Mouse (Mus musculus) neural tube, embryonic 12.5 days (tissue): ENCODE data around the gene Narf. TPM values are rescaled to one million over a fixed set of nuclear protein-coding genes. Genes with fewer than 3 reads are reported as not detected.

Experiments
- ATAC-seq: fragments of 200-750 bp; cut with Nextera tagmentation; 2 replicates; pipeline ENCODE4 v1.8.0; 2017; ENCODE audit warnings: low read depth, mild to moderate bottlenecking, moderate TSS enrichment, moderate library complexity; ENCODE audit not compliant: low FRiP score
- H3K27ac ChIP-seq: fragments of 300-500 bp; sonication (generic); 2 replicates; pipeline ENCODE4 v1.5.1; 2016
- H3K27me3 ChIP-seq: fragments of 300-500 bp; sonication (generic); replicated peaks from 2 replicates; pipeline ENCODE4 v1.6.1; 2016; ENCODE audit warnings: mild to moderate bottlenecking
- H3K36me3 ChIP-seq: fragments of 300-500 bp; sonication (generic); 2 replicates; pipeline ENCODE4 v1.6.1; 2016; ENCODE audit warnings: mild to moderate bottlenecking
- H3K4me1 ChIP-seq: fragments of 300-500 bp; sonication (generic); 2 replicates; pipeline ENCODE4 v1.6.1; 2016
- H3K4me2 ChIP-seq: fragments of 300-500 bp; sonication (generic); replicated peaks from 2 replicates; pipeline ENCODE4 v1.6.1; 2016; ENCODE audit warnings: mild to moderate bottlenecking
- H3K4me3 ChIP-seq: fragments of 300-500 bp; sonication (generic); 2 replicates; pipeline ENCODE4 v1.5.1; 2016
- H3K9ac ChIP-seq: fragments of 300-500 bp; sonication (generic); 2 replicates; pipeline ENCODE4 v1.6.1; 2016; ENCODE audit warnings: mild to moderate bottlenecking
- H3K9me3 ChIP-seq: fragments of 300-500 bp; sonication (generic); 2 replicates; pipeline ENCODE4 v1.6.1; 2016; ENCODE audit warnings: mild to moderate bottlenecking
- WGBS: fragments of 180-500 bp; shearing (Covaris S2); methylation state at CpG from one replicate; pipeline ENCODE4 v1.1.7; 2016; 5-methylcytosine and 5-hydroxymethylcytosine counted together
- polyA plus RNA-seq: library from polyadenylated mRNA; unstranded; fragments of >200 nt; fragmentation: Nextera tagmentation; extraction: Ambion mirVana; gene quantifications from 2 replicates; pipeline ENCODE4 v1.2.1, GENCODE M21; 2016

Gene Narf
- polyA plus RNA-seq, 1 experiment from 2014 or later, result 96.2 TPM

DNA sequence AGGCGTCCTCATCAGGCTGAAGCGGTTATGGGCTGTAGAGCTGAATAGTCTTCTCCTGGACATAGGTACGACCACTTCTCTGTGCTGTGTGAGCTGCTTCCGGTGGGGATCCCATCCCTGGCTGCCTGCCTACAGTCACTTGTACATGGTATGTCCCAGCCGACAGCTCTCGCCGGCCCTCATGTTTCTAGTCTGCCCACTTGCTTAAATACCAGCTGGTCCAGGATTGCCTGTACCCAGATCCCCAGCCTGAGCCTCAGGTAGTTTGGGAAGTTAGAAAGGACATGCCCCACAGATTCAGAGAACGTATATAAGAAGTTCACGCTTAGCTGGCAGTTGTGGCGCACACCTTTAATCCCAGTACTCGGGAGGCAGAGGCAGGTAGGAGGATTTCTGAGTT, 17.3 kb upstream of the Narf start:
- Histone ChIP-seq H3K4me1 (no peaks in the 10 kb centered on the region), H3K9me3 (no peaks in the 10 kb centered on the region), H3K27ac (no peak overlapping the region), H3K36me3 (peaks cover 77% of the 10 kb centered on the region), H3K4me2 (no peak overlapping the region), H3K4me3 (no peak overlapping the region), H3K27me3 (no peaks in the 10 kb centered on the region), H3K9ac (no peak overlapping the region)
- ATAC-seq, result no peak
- 91% methylated on average over 11 of the region's 11 CpGs for WGBS

DNA sequence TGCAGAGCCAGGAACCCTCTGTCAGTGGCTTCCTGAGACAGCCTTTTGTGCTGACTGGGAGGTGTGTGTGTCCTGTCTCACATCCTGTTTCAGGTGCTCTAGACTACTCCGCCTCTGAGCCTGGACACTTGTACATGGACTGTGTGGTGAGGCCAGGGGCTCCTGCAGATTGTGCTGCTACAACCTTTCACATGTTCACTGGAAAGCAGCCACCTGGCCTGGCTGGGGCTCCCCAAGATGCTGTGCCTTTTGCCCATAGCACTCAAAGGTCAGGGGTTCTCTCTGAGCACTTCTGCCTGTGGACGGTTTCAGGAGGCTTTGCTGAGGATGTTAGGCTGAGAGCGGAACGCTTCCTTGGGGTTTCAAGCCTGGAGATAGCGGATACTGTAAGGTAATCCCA, 16.3 kb upstream of the Narf start:
- H3K27me3 ChIP-seq, result no peaks in the 10 kb centered on the region
- no peak overlapping the region for H3K4me2 ChIP-seq
- H3K36me3 ChIP-seq, result peaks cover 87% of the 10 kb centered on the region
- no peak overlapping the region for H3K4me3 ChIP-seq
- 94% methylated on average over 5 of the region's 5 CpGs for WGBS
- H3K4me1 ChIP-seq, result no peaks in the 10 kb centered on the region
- H3K27ac ChIP-seq, result no peak overlapping the region
- H3K9me3 ChIP-seq, result no peaks in the 10 kb centered on the region
- H3K9ac ChIP-seq, result no peak overlapping the region
- ATAC-seq, result no peak

DNA sequence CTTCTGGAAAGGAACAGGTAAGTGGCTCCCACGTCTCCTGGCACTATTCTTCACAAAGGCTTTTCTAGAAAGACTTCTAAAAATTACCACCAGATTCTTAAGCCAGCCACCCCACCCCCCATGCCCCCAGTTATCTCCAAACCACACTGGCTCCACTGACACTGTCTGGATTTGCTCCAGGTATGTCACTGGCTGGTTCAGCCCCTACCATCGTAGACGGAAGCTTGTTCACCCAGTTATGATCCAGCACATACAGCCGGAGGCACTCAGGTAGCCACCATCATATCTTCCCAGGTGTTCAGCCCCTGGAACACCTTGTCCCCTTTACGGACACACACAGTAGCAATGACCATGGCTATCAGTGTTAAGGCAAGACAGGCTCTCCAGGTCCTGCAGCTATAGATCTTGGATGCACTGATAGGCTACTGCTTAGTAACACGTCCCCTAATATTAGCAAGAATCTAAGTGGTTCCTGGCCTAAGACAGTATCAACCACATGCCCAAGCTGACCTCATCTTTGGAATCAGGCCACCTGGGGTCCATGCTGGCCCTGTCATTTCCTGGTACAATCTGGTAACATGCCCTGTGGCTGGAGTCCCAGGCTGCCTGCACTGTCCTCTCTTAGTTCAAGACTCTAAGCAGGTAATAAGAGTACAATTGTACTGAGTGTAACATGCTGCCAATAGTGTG, 15.6 kb upstream of the Narf start:
- Histone ChIP-seq H3K9ac (no peak overlapping the region), H3K27ac (no peak overlapping the region), H3K4me3 (no peak overlapping the region), H3K4me1 (no peaks in the 10 kb centered on the region), H3K36me3 (peaks cover 88% of the 10 kb centered on the region), H3K4me2 (no peak overlapping the region), H3K27me3 (no peaks in the 10 kb centered on the region), H3K9me3 (no peaks in the 10 kb centered on the region)
- no peak for ATAC-seq
- 93% methylated on average over 6 of the region's 6 CpGs for WGBS

DNA sequence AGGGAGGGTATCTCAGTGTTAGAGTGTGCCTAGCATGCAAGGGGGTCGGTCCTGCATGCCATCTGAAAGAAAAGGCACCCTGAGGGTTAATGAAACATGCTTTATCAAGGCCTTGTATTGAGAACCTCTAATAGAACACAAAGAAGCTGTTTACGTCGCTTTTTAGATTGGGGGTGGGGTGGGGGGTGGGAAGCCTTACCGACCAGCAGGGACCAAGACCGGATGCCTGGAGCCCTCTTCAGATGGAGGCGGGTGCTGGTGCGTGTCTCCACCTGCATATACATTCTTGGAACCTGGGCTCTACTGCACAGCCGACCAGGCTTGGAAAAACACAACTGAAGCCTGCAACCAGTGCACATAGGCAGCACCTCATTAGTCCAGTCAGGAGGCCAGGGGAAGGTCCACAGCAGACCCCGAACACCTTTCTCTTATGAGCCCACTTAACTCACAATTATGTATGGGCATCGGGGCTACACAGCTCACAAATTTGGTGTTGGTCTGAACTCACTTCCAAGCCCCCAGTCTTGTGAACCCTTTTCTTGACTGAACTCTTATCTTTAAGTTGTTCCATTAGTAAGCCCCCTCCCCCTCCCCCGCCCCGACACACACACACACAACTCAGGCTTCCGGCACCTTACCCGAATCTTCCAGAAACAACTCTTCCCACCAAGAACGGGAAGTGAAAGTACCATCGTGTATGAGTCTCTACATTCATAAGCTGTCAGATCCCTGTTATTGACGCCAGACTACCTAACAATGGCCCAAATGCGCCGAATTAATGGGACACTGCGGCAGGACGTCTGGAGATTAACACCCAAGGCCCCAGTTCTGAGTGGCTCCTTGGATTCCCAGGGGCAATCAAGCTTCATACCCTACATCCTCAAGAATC, 8.7 kb upstream of the Narf start:
- no peak overlapping the region for H3K27ac ChIP-seq
- no peaks in the 10 kb centered on the region for H3K27me3 ChIP-seq
- H3K4me2 ChIP-seq, result peak overlapping the region; percentile 85
- peaks cover 30% of the 10 kb centered on the region for H3K36me3 ChIP-seq
- H3K4me1 ChIP-seq, result peaks cover 11% of the 10 kb centered on the region
- H3K4me3 ChIP-seq, result peak overlapping the region; percentile 73
- no peaks in the 10 kb centered on the region for H3K9me3 ChIP-seq
- 0 out of 2 replicates have a peak, but pooled peaks have one; percentile 1 for ATAC-seq
- WGBS, result 37% methylated on average over 21 of the region's 21 CpGs
- peak overlapping the region; percentile 65 for H3K9ac ChIP-seq

DNA sequence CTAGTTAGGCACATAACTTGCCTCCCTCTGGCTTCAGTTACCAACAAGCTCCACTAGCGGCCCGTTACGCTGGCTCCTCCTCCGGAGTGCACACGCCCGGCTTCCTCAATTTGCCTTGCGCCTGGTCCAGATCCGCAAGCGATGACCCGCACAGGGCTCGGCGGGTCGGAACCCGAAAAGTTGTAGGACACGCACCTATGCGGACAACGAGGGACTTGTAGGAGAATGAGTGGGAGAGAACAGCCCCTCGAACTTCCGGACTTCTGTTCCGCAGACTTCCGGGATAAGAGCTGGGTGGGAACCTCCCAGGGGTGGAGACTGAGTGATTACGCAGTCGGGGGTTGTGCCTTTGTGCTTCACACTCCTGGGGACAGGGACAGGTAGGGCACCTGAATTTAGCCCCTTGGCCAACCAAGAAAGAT, 8.0 kb upstream of the Narf start, which contains the start of gene Cybc1:
Gene Cybc1 (minus strand): TSS at position 305 of the 422 bp plus-strand sequence.
- peak within 1 kb of the TSS; percentile 65 for H3K9ac ChIP-seq
- H3K36me3 ChIP-seq, result peaks cover 24% of the 10 kb centered on the region
- under 1% methylated on average over 23 of the region's 23 CpGs for WGBS
- peak within 1 kb of the TSS; percentile 73 for H3K4me3 ChIP-seq
- no peaks in the 10 kb centered on the region for H3K9me3 ChIP-seq
- no peak within 1 kb of the TSS for H3K27ac ChIP-seq
- H3K27me3 ChIP-seq, result no peaks in the 10 kb centered on the region
- peak; percentile 85 for ATAC-seq
- peaks cover 11% of the 10 kb centered on the region for H3K4me1 ChIP-seq
- peak within 1 kb of the TSS; percentile 85 for H3K4me2 ChIP-seq

DNA sequence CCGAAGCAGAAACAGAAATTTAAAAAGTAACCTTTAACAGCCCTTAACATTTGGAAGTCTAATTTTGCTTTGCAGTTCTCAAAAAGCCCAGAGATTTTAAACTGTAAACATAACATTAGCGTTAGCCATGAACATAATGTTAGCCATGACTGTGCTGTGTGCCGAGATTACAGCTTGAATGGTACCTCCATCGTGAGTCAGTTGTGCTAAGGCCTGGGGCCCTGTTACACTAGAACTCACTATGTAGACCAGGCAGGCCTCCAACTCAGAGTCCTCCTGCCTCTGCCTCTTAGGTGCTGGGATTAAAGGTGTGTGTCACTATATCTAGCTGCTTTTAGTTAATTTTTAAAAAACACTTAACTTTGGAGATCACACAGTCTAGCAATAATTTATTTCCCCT, 5.9 kb upstream of the Narf start:
- Histone ChIP-seq H3K9ac (no peak overlapping the region), H3K4me2 (no peak overlapping the region), H3K27me3 (no peaks in the 10 kb centered on the region), H3K27ac (no peak overlapping the region), H3K4me3 (no peak overlapping the region), H3K36me3 (peaks cover 2% of the 10 kb centered on the region), H3K4me1 (peaks cover 12% of the 10 kb centered on the region), H3K9me3 (no peaks in the 10 kb centered on the region)
- ATAC-seq, result no peak
- WGBS, result 82% methylated on average over 4 of the region's 4 CpGs

DNA sequence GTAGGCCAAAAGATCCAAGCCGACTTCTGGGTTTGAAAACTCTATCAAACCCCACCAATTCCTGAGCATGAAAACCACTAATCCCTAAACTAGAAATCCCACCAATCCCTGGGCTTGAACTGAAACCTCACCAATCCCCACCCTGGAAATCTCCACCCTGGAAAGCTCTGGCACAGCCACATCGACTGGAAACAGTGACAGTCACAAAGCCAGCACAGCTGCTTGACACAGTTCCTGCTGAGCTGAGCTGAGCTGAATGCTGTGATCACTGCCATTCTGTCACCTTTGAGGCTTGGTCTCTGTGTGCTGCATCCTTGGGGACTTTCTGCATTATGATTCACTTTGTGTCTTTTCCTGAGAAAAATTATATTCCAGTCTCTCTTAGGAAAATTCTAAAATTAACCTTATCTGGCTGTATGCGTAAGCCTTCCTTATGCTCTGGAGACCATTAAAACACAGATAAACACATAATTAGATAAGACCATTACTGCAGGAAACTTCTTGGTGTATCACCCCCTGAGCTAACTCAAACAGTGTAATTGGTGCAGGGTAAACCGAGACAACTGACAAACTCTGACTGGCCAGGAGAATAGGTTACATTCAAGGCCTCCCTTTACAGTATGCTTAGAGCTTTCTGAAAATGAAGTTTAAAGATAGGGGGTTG, 5.3 kb upstream of the Narf start:
- no peak overlapping the region for H3K4me3 ChIP-seq
- H3K9me3 ChIP-seq, result no peaks in the 10 kb centered on the region
- WGBS, result 59% methylated on average over 4 of the region's 4 CpGs
- H3K4me1 ChIP-seq, result peaks cover 15% of the 10 kb centered on the region
- H3K27ac ChIP-seq, result no peak overlapping the region
- H3K36me3 ChIP-seq, result no peaks in the 10 kb centered on the region; the same call in 1 of the 2 replicates
- no peak overlapping the region for H3K4me2 ChIP-seq
- ATAC-seq, result no peak
- no peak overlapping the region for H3K9ac ChIP-seq
- H3K27me3 ChIP-seq, result no peaks in the 10 kb centered on the region

DNA sequence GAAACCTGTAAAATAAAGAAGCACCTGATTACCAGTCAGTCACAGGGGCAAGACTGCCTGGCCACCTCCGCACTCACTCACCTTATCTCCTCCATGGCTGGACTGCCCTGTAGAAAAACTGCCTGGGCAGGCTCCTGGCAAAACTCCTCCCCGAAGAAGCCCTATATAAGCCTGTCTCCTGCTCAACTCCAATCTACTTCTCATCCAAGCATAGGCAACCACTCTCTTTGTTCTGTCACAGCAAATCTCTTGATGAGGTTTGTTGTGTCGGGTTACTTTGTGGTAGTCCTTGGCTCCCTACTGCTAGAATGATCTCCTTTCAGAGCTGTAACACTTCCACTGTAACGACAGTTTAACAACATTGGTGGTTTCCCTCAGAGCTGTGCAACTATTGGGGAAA, 4.3 kb upstream of the Narf start:
- Histone ChIP-seq H3K4me2 (no peak overlapping the region), H3K4me1 (peaks cover 13% of the 10 kb centered on the region), H3K36me3 (no peaks in the 10 kb centered on the region), H3K9me3 (no peaks in the 10 kb centered on the region), H3K27me3 (no peaks in the 10 kb centered on the region), H3K27ac (no peak overlapping the region), H3K9ac (no peak overlapping the region), H3K4me3 (no peak overlapping the region)
- no peak for ATAC-seq
- 27% methylated on average over 4 of the region's 4 CpGs for WGBS

DNA sequence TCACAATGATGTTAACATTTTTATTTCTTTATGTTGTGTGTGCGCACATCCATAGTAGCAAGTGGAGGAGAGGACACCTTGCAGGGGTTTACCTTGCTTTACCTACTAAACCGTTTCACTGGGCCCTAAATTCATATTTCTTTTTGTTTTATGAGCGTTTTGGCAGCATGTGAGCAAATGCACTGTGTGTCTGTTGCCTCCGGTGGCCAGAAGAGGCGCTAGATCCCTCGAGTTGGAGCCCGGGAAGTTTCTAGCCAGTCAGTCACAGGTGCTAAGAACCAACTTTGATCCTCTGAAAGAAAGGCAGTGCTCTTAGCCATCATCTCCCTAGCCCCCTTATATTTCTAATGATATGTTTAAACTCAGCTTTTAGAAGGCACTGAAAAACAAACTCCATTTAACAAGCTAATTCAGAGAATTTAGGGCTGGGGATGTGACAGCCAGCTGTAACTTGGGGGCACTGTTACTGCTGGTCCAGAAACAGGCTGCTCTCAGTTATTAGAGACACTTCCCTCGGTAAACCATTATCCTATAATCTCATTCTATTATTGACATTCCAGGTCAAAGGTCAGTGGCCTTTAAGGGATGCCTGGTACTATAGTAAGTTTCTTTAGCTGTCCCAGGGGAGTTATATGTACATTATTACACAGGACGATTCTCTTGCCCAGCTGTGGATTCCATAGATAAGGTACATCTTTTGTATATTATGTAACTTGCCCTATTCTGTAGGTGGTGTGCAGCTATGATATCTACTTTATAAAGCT, 1.4 kb upstream of the Narf start:
- H3K9ac ChIP-seq, result no peak overlapping the region
- H3K4me3 ChIP-seq, result no peak overlapping the region
- WGBS, result 35% methylated on average over 9 of the region's 9 CpGs
- H3K4me1 ChIP-seq, result peaks cover 19% of the 10 kb centered on the region
- H3K36me3 ChIP-seq, result peaks cover 16% of the 10 kb centered on the region
- H3K27ac ChIP-seq, result peak overlapping the region; percentile 87
- ATAC-seq, result no peak
- H3K4me2 ChIP-seq, result peak overlapping the region; percentile 55
- no peaks in the 10 kb centered on the region for H3K27me3 ChIP-seq
- H3K9me3 ChIP-seq, result no peaks in the 10 kb centered on the region

DNA sequence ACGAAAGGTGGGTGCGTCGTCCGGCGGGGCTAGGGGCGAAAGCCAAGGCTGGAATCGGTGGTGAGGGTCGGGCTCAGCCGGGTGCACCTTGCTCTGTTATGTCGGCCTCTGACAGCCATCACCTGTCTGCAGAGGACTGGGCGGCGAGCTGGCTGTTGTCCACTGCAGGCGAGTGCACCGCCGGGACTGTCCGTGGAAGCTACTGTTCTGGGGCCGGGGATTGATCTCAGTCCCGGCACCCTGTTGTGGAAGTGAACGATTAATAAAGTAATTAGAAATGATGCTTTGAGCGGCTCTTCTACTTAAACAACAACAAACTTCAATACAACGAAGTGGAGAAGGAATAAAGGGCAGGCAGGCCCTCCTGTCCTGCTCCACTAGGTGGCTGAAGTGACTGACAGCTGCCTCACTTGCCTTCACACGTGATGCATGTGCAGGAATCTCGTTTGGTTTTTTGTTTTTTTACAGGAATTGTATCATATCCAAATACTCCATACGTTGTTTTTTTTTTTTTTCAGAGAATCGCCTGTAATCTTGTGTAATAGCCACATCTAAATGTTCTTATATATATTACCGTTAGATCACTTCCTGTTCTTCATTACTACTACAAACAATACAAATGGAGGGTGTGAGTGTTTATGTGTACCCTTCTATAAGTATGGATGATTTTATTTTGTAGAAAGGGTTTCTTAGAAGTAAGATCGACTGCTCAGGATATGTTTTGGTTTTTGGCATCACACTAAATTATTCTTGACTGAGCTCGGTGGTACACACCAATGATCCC, 484 bp downstream of the Narf start:
- H3K4me3 ChIP-seq, result peak overlapping the region; percentile 68
- peak overlapping the region; percentile 95 for H3K27ac ChIP-seq
- peak; percentile 59 for ATAC-seq
- WGBS, result 6% methylated on average over 28 of the region's 28 CpGs
- H3K36me3 ChIP-seq, result peaks cover 33% of the 10 kb centered on the region
- H3K4me1 ChIP-seq, result peaks cover 22% of the 10 kb centered on the region
- H3K27me3 ChIP-seq, result no peaks in the 10 kb centered on the region
- peak overlapping the region; percentile 57 for H3K4me2 ChIP-seq
- no peaks in the 10 kb centered on the region for H3K9me3 ChIP-seq
- peak overlapping the region; percentile 77 for H3K9ac ChIP-seq

DNA sequence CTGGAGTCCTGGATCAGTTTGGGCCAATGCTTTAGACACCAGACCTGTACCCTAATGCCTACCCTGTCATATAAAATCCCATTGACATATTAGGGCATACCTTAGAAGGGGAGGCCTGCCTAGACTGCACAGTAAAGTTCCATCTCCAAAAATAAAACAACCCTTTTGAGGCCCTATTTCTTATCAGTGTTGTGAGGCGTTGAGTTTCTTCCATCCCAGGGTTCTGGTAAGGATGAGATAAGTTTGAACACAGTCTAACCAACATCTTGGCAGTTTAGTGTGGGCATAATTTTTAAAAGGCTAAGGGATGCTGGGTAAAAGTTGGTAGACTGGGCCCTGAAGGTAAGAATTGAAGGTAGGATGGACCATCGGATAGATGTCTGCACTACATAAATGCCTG, 2.6 kb downstream of the Narf start:
- Histone ChIP-seq H3K4me3 (no peak overlapping the region), H3K9ac (no peak overlapping the region), H3K27ac (no peak overlapping the region), H3K36me3 (peaks cover 52% of the 10 kb centered on the region), H3K4me2 (0 out of 2 replicates have a peak overlapping the region, but pooled peaks have one; percentile 5), H3K9me3 (no peaks in the 10 kb centered on the region), H3K27me3 (no peaks in the 10 kb centered on the region), H3K4me1 (peaks cover 22% of the 10 kb centered on the region)
- 94% methylated on average over 2 of the region's 2 CpGs for WGBS
- ATAC-seq, result no peak
